ENCODE assay signal across 11 mouse cellular contexts in genomic region chr2:75563253-75563913, GRCm38 (mm10).
DNase-seq lines count a peak whose midpoint lies in the region; ATAC-seq lines count a peak whose summit lies in the region.
"Had no signal": no experiment of that assay in that cellular context is flagged by ENCODE, and none has a peak within 500 bp of the region (broad histone marks: within the 10 kb centered on the region; RNA-seq: fewer than 3 reads in every experiment).

No protein-coding gene starts in this region.

- no peak for DNase-seq in heart, adult 8-10 months (ENCODE audit: low spot score)
- peak; percentile 59 for DNase-seq in induced T-regulatory cell, adult 2 months (ENCODE audit: low read depth)
- DNase-seq in naive thymus-derived CD4-positive, alpha-beta T cell, adult 2 months (ENCODE audit: low read depth): peak; percentile 32
- DNase-seq in embryo, embryonic 10.5 days (ENCODE audit: low spot score): no peak
- DNase-seq in kidney, postnatal 36 days: no peak
- DNase-seq: cerebellum, postnatal 25 days; kidney, postnatal 25 days had no signal

- H3K36me3 ChIP-seq in heart, embryonic 13.5 days: no peaks in the 10 kb centered on the region
- no peaks in the 10 kb centered on the region for H3K36me3 ChIP-seq in midbrain, embryonic 13.5 days

- ATAC-seq in heart, embryonic 13.5 days (ENCODE audit: extremely low read depth, insufficient number of reproducible peaks, low FRiP score, low TSS enrichment): no peak
- ATAC-seq in CD4-positive, CD25-positive, alpha-beta regulatory T cell, adult 4 months: peak; percentile 37
- no peak for ATAC-seq in midbrain, embryonic 13.5 days

- no peak overlapping the region for H3K27ac ChIP-seq in heart, embryonic 13.5 days (replicated peaks)
- H3K27ac ChIP-seq in midbrain, embryonic 13.5 days: no peak overlapping the region
- H3K27ac ChIP-seq: macrophage had no signal

- 0 out of 2 replicates have a peak overlapping the region, but pooled peaks have one; percentile 12 for H3K4me2 ChIP-seq in heart, embryonic 13.5 days
- no peak overlapping the region for H3K4me2 ChIP-seq in midbrain, embryonic 13.5 days (replicated peaks)

- no peaks in the 10 kb centered on the region for H3K9me3 ChIP-seq in heart, embryonic 13.5 days
- H3K9me3 ChIP-seq in midbrain, embryonic 13.5 days: no peaks in the 10 kb centered on the region

- no peak overlapping the region for H3K9ac ChIP-seq in heart, embryonic 13.5 days
- H3K9ac ChIP-seq in midbrain, embryonic 13.5 days (replicated peaks): no peak overlapping the region

- 46% methylated on average over 9 of the region's 9 CpGs for WGBS in heart, embryonic 13.5 days
- WGBS in midbrain, embryonic 13.5 days: 69% methylated on average over 9 of the region's 9 CpGs

- no peaks in the 10 kb centered on the region for H3K27me3 ChIP-seq in heart, embryonic 13.5 days (replicated peaks)
- no peaks in the 10 kb centered on the region for H3K27me3 ChIP-seq in midbrain, embryonic 13.5 days

- no peak overlapping the region for H3K4me3 ChIP-seq in heart, embryonic 13.5 days
- H3K4me3 ChIP-seq in midbrain, embryonic 13.5 days (replicated peaks): no peak overlapping the region

- H3K4me1 ChIP-seq in heart, embryonic 13.5 days: peaks cover 10% of the 10 kb centered on the region; the same call in 1 of the 2 replicates
- H3K4me1 ChIP-seq in midbrain, embryonic 13.5 days (replicated peaks): peaks cover 4% of the 10 kb centered on the region; the same call in 1 of the 2 replicates

Comparison
In these comparisons a context has a peak if more than half of its experiments do, and no peak if none do; other contexts are left out.
1. DNase-seq: peak in induced T-regulatory cell, adult 2 months (single experiment) and naive thymus-derived CD4-positive, alpha-beta T cell, adult 2 months (single experiment); none in heart, adult 8-10 months (single experiment), embryo, embryonic 10.5 days (single experiment) and kidney, postnatal 36 days (0 of 2).